Mouse (Mus musculus) cerebellum, postnatal 25 days (tissue): ENCODE data around the gene Tspan32.

Experiments used
- DNase-seq, 2 experiments: peaks; one replicate each; pipeline ENCODE4 v3.0.0; 2021; ENCODE audit warnings: mixed read lengths in 2 of 2

Gene Tspan32

DNA sequence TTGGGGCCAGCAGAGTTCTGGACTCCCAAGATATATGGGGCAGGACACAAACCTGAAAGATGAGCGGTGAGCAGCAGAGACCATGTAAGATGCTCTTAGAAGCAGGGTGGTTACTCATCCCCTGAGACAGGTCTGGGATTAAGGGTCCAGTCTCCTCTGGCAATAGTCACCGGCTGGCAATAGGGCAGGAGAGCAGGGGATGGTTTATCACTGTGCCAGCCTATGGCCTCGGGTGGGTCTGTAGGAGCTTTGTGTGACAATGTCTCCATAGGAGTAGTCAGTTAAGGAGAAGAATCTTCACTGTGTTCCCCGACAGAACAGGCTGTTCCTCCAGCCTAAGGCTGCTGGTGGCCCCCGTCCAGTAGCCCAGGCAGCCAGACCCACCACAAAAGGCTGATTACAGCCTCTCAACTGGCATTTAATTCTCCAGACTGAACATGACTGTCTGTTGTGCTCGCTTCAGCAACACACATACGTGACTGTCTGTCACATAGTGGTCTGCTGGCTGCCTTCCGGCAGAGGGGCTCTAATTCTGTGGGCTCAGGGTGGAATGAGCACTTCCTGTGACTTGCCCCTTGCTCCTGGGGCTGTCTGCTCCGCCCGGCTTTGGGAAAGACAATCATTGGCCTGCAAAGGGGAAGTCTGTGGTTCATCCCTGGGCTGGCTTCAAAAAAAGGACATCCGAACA, 50.8 kb downstream of the Tspan32 start:
- DNase-seq: no peak

DNA sequence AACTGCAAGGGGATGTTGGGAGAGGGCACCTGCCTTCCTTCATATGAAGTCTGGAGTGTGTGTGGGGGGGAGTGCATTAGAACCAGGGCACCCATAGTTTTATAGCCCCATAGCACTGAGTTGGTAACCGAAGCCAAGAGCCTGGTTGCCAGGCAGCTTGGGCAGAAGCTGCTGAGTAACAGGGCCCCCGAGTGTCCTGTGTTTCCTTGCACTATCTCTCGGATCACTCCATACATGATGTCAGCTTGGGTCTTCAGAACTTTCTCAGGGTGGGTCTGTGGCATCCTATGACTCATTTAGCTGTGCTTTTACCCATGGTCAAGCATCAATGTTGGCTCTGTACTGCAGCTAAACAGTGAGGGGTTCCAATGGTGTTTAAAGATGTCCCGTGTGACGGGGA, 52.2 kb downstream of the Tspan32 start:
- no peak for DNase-seq

DNA sequence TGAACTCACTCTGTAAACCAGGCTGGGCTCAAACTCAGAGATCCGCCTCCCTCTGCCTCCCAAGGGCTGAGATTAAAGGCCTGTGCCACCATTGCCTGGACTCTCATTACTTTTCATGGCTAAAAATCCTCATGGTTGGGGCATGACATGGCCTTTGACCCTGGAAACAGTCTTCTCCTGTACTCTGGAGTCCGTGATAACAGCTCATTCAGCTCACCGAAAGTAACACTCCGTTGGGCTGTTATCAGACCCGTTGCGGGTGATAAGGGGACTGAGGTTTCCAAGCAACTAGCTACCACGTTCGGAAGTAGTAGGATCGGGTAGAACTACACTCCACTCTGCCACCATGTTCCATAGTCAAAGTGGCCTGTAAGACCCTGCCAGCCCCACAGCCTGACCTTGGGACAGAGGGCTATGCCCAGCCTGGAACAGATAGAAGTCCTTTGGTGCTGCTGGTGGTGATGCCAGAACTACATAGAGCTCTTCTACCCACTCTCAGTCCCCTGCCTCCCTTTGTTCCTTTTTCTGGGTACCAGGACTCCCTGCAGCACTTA, 52.9 kb downstream of the Tspan32 start:
- no peak for DNase-seq

DNA sequence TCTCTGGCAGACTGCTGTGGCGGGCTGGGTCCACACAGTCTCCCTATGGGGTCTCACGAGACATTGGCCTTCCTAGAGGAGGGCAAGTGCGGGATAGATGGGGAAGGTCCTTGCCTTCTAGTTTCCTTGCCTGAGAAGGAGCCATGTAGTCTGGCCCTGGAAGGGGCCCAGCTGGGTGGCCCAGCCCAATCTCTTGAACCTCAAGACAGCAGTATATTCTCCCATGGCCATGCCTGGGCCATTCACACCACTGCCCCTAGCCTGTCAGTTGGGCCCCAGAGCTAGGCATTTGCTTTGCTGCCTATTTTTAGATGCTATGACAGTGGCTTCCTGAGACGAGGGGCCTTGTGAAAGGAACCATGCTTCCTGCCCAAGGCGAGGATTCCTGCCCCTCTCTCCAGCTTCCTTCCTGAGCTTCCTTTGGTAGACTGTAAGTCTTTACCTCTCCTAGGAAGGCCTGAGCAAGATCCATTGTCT, 53.4 kb downstream of the Tspan32 start:
- no peak for DNase-seq

DNA sequence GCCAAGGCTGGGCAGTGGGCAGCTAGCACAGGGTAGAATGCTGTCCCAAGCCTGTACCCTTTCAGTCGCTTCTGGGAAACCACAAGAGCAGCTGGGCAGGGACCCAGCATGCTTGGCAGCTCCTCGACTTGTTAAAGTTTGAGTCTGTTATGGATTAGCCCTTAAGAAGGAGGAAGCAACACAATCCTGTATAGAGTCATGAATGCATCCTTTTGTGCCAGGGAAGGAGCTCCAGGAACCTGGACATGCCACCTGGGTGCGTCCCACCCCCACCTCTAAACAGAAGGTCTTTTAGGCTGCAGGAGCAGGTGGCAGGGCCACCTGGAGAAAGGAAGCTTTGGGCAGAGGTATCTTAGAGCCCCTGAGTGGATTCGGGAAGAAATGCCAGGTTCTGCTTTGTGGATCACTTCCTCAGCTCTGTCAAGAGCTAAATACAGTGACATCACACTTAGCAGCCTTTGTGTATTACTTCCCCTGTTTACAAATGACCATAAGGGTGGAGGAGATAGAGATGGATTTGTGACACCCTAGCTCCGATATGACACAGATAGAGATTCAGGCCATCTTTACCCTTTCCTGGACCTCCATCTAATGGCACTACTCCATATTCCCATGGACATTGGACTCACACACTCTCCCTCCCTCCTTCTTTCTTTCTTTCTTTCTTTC, 54.5 kb downstream of the Tspan32 start:
- DNase-seq: peak; percentile 76 to 78

DNA sequence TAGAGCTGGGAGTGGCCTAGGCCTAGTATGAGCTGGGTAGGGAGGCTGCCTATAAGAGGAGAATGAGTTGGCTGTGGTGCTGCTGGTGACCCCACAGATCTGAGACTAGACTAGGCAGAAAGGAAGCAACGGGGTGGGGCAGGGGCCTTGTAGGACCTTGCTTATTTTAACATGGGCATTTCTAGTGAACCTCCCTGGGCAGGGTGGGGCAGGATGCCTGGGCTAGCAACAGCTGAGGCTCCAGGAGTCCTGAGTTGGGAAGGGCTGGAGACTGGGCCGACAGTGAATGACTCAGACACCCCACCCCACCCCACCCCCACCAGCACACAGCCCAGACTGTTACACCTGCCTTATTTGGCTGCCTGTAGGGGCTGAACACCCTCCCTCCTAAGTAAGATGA, 57.9 kb downstream of the Tspan32 start:
- no peak for DNase-seq

DNA sequence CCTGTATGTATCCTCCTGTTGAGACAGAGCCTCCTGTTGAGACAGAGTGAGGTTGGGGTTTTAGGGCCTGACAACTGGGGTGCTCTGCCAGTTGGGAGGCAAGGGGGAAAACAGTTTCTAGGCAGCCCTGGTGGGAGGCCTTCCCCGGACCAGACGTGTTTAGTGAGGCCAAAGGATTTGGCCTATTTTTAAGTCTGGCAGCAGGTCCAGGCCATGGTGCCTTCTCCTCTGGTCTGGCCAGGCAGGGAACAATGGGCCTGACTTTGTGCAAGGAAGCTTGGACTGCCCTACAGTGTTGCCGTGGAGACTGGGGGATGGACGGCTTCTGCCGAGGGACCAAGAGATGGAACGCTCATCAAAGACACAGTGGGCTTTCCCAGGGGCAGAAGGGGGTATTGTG, 59.4 kb downstream of the Tspan32 start:
- no peak for DNase-seq

DNA sequence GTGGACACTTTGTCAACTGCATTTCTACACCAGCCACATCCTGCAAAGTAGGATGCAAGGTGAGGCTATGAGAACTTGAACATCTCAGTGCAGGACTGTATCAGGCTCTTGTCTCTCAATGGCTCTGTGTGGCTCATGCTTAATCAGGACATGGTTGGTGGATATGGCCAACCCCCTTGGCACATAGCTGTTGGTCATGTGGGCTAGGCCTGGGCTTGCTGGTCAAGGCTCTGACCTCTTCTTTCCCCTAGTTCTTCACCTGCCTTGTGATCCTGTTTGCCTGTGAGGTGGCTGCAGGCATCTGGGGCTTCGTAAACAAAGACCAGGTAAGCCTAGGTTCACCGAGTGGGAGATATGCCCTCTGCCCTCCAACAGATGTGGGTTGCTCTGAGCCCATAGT, 60.8 kb downstream of the Tspan32 start:
- DNase-seq: no peak

DNA sequence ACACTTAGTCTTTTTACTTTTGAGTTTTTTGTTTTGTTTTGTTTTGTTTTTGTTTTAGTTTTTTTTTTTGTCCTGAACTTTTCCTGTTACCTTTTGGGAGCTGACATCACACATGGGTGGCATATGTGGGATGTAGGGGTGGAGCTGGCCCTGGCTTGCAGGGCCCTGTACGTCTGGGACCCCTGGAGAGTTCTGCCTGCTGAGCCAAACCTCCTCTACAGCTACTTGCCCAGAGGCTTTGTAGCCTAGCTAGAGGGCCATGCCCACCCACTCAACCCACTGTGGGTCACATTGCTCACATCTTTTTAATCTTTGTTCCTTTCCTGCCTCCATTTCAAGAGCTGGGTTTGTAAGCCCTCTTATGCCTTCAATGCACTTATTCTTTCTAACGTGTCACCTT, 62.6 kb downstream of the Tspan32 start:
- DNase-seq: no peak

DNA sequence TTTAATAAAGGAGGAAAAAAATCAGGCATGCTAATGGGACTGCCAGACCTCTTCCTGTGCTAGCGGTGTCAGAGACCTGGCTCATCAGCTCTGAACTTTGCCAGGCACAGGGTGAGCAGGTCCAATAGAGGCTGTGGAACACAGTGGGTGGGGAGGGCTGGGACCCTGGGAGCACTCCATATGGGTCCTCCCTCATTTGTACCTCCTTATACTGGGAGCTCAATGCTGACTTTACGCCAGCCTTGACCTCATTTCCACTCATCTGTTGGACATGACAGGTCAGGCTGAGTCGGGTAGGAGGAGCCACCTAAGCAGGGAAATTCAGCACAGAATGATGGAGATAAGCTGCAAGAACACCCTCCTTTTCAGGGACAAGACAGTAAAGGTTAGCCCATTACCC, 63.1 kb downstream of the Tspan32 start:
- no peak for DNase-seq

DNA sequence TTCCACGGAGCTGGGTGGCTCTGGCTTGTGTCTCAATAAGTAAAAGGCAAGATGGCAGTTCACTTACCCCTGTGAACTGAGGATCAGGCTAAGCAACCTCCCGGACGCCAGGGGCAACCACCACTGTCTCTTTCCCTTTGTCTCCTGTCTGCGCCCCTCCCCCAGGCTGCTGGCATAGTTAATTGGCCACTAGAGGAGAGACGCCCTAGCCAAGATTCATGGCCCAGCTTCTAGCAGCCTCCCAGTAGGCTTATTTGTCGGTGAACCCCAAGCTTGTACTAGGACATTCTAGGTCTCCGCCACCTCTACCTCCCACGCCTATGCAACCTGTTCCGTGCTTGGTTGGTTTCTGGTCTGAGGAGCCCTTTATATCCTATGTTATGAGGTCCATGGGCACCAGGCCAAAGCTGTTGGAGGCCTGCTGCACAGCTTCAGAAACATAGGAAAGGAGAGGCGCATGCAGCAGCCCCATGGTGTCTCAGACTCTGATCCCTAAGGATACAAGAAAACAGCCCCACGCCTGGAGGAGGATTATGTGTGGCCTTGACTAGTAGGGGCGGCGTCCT, 63.6 kb downstream of the Tspan32 start:
- peak in 1 of 2 experiments; percentile 79 for DNase-seq

DNA sequence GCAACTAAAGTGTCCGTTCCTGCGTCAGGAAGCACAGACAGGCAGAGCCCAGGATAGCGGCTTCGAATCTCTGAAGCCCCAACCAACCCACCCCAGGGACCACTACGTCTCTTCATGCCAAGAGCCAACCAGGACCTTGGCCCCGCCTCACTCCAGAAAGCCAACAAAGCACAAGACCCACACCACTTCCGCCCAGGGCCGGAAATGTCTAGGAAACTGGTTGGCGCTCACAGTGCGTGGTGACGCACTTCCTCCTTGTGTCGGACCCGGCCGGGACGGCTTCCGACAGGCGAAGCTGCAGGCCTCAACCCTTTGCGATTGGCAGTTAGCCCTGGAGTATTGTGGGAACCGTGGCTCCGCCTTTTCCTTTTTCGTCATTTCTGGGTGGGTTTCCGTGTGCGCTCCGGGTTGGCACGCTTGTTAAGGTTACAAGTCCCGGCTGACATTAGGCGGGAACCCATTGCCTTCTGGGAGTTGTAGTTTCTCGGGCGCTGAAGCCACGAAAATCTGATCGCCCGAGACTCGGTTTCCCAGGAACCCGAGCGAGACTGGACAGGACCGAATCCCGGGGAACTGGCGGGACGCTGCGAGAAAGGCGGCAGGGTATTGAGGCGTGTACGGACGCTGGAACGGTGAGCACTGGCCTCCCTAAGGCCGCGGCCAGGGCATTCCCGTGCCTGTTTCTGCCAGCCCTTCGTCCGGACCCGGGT, 64.2 kb downstream of the Tspan32 start, which contains the start of gene Tssc4:
TSS of gene Tssc4 (plus strand) at position 368 of the 710 bp plus-strand sequence.
- peak; percentile 97 to 98 for DNase-seq
